Mouse (Mus musculus): ENCODE measurements at regions not wholly inside any gene's neighbourhood (a gene's known extent, or its start where the extent isn't known, plus 50 kb on each side); places are given as distances from the start of the nearest gene placed in this dataset.
"Not testable (repeated sequence)": the region's sequence is repeated elsewhere in the genome, so short reads cannot be mapped to it uniquely, and the experiment has no call there.

GRCm38 (mm10) chr13:50754911-50755310 lies 56.8 kb downstream of the Gm8765 start:
- not testable (repeated sequence) for H3K4me2 ChIP-seq (replicated peaks); H3K4me3 ChIP-seq; H3K9me3 ChIP-seq; H3K4me1 ChIP-seq; ATAC-seq (replicated peaks); H3K36me3 ChIP-seq; H3K27ac ChIP-seq (replicated peaks); H3K9ac ChIP-seq (replicated peaks); H3K27me3 ChIP-seq

DNA sequence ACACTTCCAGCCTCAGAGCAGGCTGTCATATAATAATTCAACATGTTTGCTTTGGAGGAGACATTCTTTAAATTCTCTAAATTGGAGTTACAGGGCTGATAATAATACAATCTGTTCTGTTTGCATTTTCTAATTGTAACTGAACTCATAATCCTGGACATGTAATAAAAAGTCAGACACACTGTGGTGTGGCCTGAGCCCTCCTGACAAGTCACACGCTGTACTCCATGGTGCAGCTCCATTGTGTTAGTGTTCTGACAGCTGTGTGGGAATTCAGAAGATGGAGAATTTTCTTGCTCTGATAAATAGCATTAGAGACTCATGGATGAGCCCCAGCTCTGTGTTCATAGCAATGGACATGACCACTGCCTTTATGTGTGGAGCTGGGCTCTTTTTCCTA lies 58.2 kb downstream of the Gm8765 start:
- not testable (repeated sequence) for H3K9me3 ChIP-seq; ATAC-seq (replicated peaks); H3K4me3 ChIP-seq; H3K4me2 ChIP-seq (replicated peaks); H3K27ac ChIP-seq (replicated peaks); H3K36me3 ChIP-seq; H3K9ac ChIP-seq (replicated peaks); H3K4me1 ChIP-seq; H3K27me3 ChIP-seq
- WGBS = 72% methylated on average over 1 of the region's 1 CpGs

GRCm38 (mm10) chr13:50764618-50765017 lies 66.5 kb downstream of the Gm8765 start:
- Histone ChIP-seq H3K4me3 (no peak overlapping the region), H3K4me2 (replicated peaks) (no peak overlapping the region), H3K9me3 (no peaks in the 10 kb centered on the region), H3K27ac (replicated peaks) (no peak overlapping the region), H3K36me3 (no peaks in the 10 kb centered on the region), H3K4me1 (no peaks in the 10 kb centered on the region), H3K9ac (replicated peaks) (no peak overlapping the region), H3K27me3 (no peaks in the 10 kb centered on the region)
- no peak for ATAC-seq (replicated peaks)
- 75% methylated on average over 2 of the region's 2 CpGs for WGBS

- not testable (repeated sequence) for H3K4me1 ChIP-seq; H3K27me3 ChIP-seq; H3K4me3 ChIP-seq; H3K4me2 ChIP-seq (replicated peaks); H3K9ac ChIP-seq (replicated peaks); H3K36me3 ChIP-seq; H3K27ac ChIP-seq (replicated peaks); H3K9me3 ChIP-seq; ATAC-seq (replicated peaks)
Measured at GRCm38 (mm10) chr13:50780036-50780435, 81.9 kb downstream of the Gm8765 start.

DNA sequence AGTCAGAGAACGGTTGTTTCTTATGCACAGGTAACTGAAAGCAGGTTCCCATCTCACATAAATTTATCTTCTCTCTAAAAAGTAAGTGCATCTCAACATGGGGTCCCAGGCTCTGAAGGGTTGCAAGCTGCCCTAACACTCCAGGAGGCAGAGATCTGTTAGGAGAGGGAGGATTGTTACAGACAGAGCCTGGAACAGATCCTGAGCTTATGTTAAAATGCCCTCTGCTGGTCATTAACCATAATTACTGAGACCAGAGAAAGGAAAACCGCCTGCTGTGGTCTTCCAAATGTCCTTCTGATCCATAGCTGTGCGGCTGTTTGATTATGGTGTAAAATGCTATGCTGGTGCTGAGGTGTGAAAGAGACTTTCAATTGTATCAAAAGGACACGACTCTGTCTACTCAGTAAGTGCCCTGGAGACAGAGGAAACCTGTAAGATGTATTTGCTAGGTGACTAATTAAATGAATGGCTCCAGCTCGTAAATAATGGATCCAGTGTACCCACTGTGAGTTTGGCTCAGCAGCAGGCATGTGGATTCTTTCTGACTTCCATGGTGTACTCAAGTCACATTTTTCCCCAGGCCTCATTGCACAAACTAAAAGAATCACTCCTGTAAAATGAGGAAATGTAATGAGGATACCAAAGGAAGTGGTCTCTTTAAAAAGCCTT lies 131.9 kb downstream of the Gm8765 start:
- not testable (repeated sequence) for H3K4me2 ChIP-seq (replicated peaks); H3K4me1 ChIP-seq; H3K27me3 ChIP-seq; H3K36me3 ChIP-seq; H3K27ac ChIP-seq (replicated peaks); H3K9me3 ChIP-seq; H3K9ac ChIP-seq (replicated peaks); H3K4me3 ChIP-seq
- ATAC-seq (replicated peaks) = peak; percentile 64; the same call in 1 of the 2 replicates
- WGBS = 23% methylated on average over 4 of the region's 5 CpGs

All from forebrain, embryonic 15.5 days (tissue).